In genomic region chr5:30154474-30155394, GRCm38 (mm10) we compare ENCODE assay signal across 8 mouse cellular contexts. TPM values are rescaled to one million over a fixed set of nuclear protein-coding genes. Genes with fewer than 3 reads are reported as not detected.
DNase-seq lines count a peak whose midpoint lies in the region; ATAC-seq lines count a peak whose summit lies in the region.

Gene Hadha (minus strand): TSS chr5:30155162.
Gene Hadhb (plus strand): TSS chr5:30155248.

- ATAC-seq in hindbrain, embryonic 11.5 days (ENCODE audit: low FRiP score): peak; percentile 92

- WGBS in hindbrain, embryonic 11.5 days: under 1% methylated on average over 53 of the region's 53 CpGs

- peak within 1 kb of the TSS; percentile 71 for H3K4me3 ChIP-seq in hindbrain, embryonic 11.5 days (ENCODE audit: low read depth, low read length)

- no peaks in the 10 kb centered on the region for H3K9me3 ChIP-seq in hindbrain, embryonic 11.5 days (ENCODE audit: control insufficient read depth, low read length)

- peak; percentile 89 for DNase-seq in MN1 (ENCODE audit: low spot score)
- peak; percentile 94 for DNase-seq in cerebellum, adult 9-10 months
- peak; percentile 80 to 95 for DNase-seq in frontal cortex, adult 2 months (ENCODE audit: extremely low spot score in 1 of 2, low spot score in 1 of 2)
- peak; percentile 93 for DNase-seq in hindbrain, embryonic 11.5 days (ENCODE audit: low spot score)
- DNase-seq in layer of hippocampus, postnatal 10 days (ENCODE audit: low spot score in 2 of 2): peak; percentile 94 to 96
- DNase-seq in lung, postnatal 10 days: peak; percentile 95
- peak; percentile 95 for DNase-seq in ovary, postnatal 36 days (ENCODE audit: low spot score)
- DNase-seq in thymus, postnatal 25 days: peak; percentile 95

- H3K27me3 ChIP-seq in hindbrain, embryonic 11.5 days (ENCODE audit: control insufficient read depth, insufficient read depth, low read length): no peaks in the 10 kb centered on the region

- H3K27ac ChIP-seq in hindbrain, embryonic 11.5 days (ENCODE audit: low read depth, low read length): peak within 1 kb of the TSS; percentile 56

- peak within 1 kb of the TSS; percentile 75 for H3K4me2 ChIP-seq in hindbrain, embryonic 11.5 days (replicated peaks; ENCODE audit: low read depth, low read length)

- H3K9ac ChIP-seq in hindbrain, embryonic 11.5 days (ENCODE audit: low read depth, low read length): peak within 1 kb of the TSS; percentile 78

- 0 out of 2 replicates have a peak, but pooled peaks cover 2% of the 10 kb centered on the region for H3K4me1 ChIP-seq in hindbrain, embryonic 11.5 days (replicated peaks; ENCODE audit: control insufficient read depth, insufficient read depth, low read length)

- no peaks in the 10 kb centered on the region for H3K36me3 ChIP-seq in hindbrain, embryonic 11.5 days (ENCODE audit: control insufficient read depth, insufficient read depth, low read length)

RNA-seq across cellular contexts. Expression of gene Hadha, which starts in this region (rescaled TPM):
- polyA plus RNA-seq in frontal cortex, adult 2 months (2012; rRNA removed): 67.4 and 74.4 TPM in 2 replicates
- 59.4 and 81.2 TPM in 2 replicates for polyA plus RNA-seq in hindbrain, embryonic 11.5 days (2014; fragmentation: Nextera tagmentation; extraction: Ambion mirVana)
- total RNA-seq in layer of hippocampus, postnatal 10 days (2021): 10 to 100 TPM; 69.7 to 95.5 TPM

RNA-seq across cellular contexts. Expression of gene Hadhb, which starts in this region (rescaled TPM):
- polyA plus RNA-seq in frontal cortex, adult 2 months (2012; rRNA removed): 101 and 103 TPM in 2 replicates
- 99.9 and 106 TPM in 2 replicates for polyA plus RNA-seq in hindbrain, embryonic 11.5 days (2014; fragmentation: Nextera tagmentation; extraction: Ambion mirVana)
- 10 to 100 TPM; 68.6 to 75.7 TPM for total RNA-seq in layer of hippocampus, postnatal 10 days (2021)

Comparison
In these comparisons a context has a peak if more than half of its experiments do, and no peak if none do; other contexts are left out.
1. Peak in every context shown above with its lines: DNase-seq, ATAC-seq, H3K4me3 ChIP-seq and H3K27ac ChIP-seq.